Mouse (Mus musculus) hindbrain, embryonic 16.5 days (tissue): ENCODE measurements around the gene Mab21l3. TPM values are rescaled to one million over a fixed set of nuclear protein-coding genes. Genes with fewer than 3 reads are reported as not detected.
A peak's percentile ranks its signal among the peaks of the same experiment; 100 is the strongest.

Experiments
- ATAC-seq: fragments of 200-750 bp; cut with Nextera tagmentation; 2 replicates; pipeline ENCODE4 v1.8.0; 2017; ENCODE audit warnings: moderate TSS enrichment, moderate library complexity
- H3K27ac ChIP-seq: fragments of 300-500 bp; sonication (generic); 2 replicates; pipeline ENCODE4 v1.5.1; 2014; ENCODE audit warnings: low read depth, mild to moderate bottlenecking, control low read depth, low read length, moderate library complexity
- H3K27me3 ChIP-seq: fragments of 300-500 bp; sonication (generic); replicated peaks from 2 replicates; pipeline ENCODE4 v1.6.1; 2014; ENCODE audit warnings: low read length; ENCODE audit not compliant: control insufficient read depth, insufficient read depth
- H3K36me3 ChIP-seq: fragments of 300-500 bp; sonication (generic); 2 replicates; pipeline ENCODE4 v1.6.1; 2014; ENCODE audit warnings: mild to moderate bottlenecking, low read length, moderate library complexity, mixed read lengths; ENCODE audit not compliant: control insufficient read depth, insufficient read depth
- H3K4me1 ChIP-seq: fragments of 300-500 bp; sonication (generic); 2 replicates; pipeline ENCODE4 v1.6.1; 2014; ENCODE audit warnings: low read depth, low read length; ENCODE audit not compliant: control insufficient read depth, insufficient read depth
- H3K4me2 ChIP-seq: fragments of 300-500 bp; sonication (generic); 2 replicates; pipeline ENCODE4 v1.6.1; 2014; ENCODE audit warnings: mild to moderate bottlenecking, low read length, control low read depth, moderate library complexity
- H3K4me3 ChIP-seq: fragments of 300-500 bp; sonication (generic); 2 replicates; pipeline ENCODE4 v1.5.1; 2014; ENCODE audit warnings: mild to moderate bottlenecking, low read length, control low read depth, moderate library complexity
- H3K9ac ChIP-seq: fragments of 300-500 bp; sonication (generic); 2 replicates; pipeline ENCODE4 v1.6.1; 2014; ENCODE audit warnings: low read depth, mild to moderate bottlenecking, control low read depth, low read length, moderate library complexity
- H3K9me3 ChIP-seq: fragments of 300-500 bp; sonication (generic); 2 replicates; pipeline ENCODE4 v1.6.1; 2014; ENCODE audit warnings: mild to moderate bottlenecking, low read length, moderate library complexity; ENCODE audit not compliant: control insufficient read depth
- WGBS: fragments of 180-500 bp; shearing (Covaris S2); extraction: QIAGEN DNeasy Blood & Tissue Kit; methylation state at CpG from one replicate; pipeline ENCODE4 v1.1.7; 2014; 5-methylcytosine and 5-hydroxymethylcytosine counted together
- polyA plus RNA-seq: library from polyadenylated mRNA; unstranded; fragments of >200 nt; fragmentation: Nextera tagmentation; extraction: Ambion mirVana; gene quantifications from 2 replicates; pipeline ENCODE4 v1.2.1, GENCODE M21; 2015

Gene Mab21l3
- 0.16 TPM in 2 replicates for polyA plus RNA-seq

- H3K27ac ChIP-seq, result no peak within 1 kb of the TSS
- H3K4me1 ChIP-seq, result no peaks in the 10 kb centered on the region
- H3K4me3 ChIP-seq, result no peak within 1 kb of the TSS
- WGBS, result 73% methylated on average over 5 of the region's 5 CpGs
- no peaks in the 10 kb centered on the region for H3K36me3 ChIP-seq
- no peak for ATAC-seq
- no peak within 1 kb of the TSS for H3K4me2 ChIP-seq
- no peaks in the 10 kb centered on the region for H3K27me3 ChIP-seq
- H3K9me3 ChIP-seq, result no peaks in the 10 kb centered on the region
- no peak within 1 kb of the TSS for H3K9ac ChIP-seq
Observed at GRCm38 (mm10) chr3:101848816-101849215, at the start of gene Mab21l3. Mab21l3 (minus strand) TSS chr3:101848959.

DNA sequence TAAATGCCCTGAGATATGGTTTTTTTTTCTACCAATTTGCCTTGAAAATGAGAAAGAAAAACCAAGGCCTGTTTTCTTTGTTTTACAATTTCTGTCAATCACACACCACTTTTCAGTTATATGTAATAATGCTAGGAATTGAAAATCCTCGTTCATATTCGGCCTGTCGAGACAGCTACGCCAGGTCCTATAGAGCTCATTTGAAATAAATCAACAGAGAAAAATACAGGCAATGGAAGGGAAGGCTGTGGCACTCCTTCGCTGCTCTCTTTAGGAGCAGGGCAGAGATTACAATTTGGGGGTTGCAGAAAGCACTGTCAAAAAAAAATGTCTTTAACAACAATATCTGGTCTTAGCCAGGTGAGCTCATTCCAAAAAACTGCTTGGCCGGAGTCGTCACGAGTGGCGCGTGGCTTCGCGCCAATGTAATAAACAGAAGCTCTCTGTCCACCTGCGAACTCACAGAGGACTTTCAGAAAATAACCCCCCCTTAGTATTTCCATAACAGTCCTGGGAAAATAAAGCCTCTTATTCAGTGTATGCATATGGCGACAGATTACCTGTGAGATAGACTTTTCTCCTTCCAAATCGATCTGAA, 48.7 kb upstream of the Mab21l3 start:
- ATAC-seq, result 0 out of 2 replicates have a peak, but pooled peaks have one; percentile 25
- Histone ChIP-seq H3K9me3 (no peaks in the 10 kb centered on the region), H3K27me3 (no peaks in the 10 kb centered on the region), H3K4me2 (no peak overlapping the region), H3K9ac (no peak overlapping the region), H3K27ac (no peak overlapping the region), H3K4me1 (peaks cover 3% of the 10 kb centered on the region), H3K36me3 (no peaks in the 10 kb centered on the region), H3K4me3 (no peak overlapping the region)
- WGBS, result 70% methylated on average over 15 of the region's 15 CpGs

- H3K27ac ChIP-seq, result no peak overlapping the region
- ATAC-seq, result peak; percentile 68
- no peaks in the 10 kb centered on the region for H3K9me3 ChIP-seq
- no peaks in the 10 kb centered on the region for H3K27me3 ChIP-seq
- H3K4me3 ChIP-seq, result no peak overlapping the region
- no peak overlapping the region for H3K9ac ChIP-seq
- 26% methylated on average over 9 of the region's 9 CpGs for WGBS
- H3K4me2 ChIP-seq, result no peak overlapping the region
- H3K4me1 ChIP-seq, result peaks cover 3% of the 10 kb centered on the region
- no peaks in the 10 kb centered on the region for H3K36me3 ChIP-seq
Observed at GRCm38 (mm10) chr3:101896893-101897292, 48.1 kb upstream of the Mab21l3 start.

DNA sequence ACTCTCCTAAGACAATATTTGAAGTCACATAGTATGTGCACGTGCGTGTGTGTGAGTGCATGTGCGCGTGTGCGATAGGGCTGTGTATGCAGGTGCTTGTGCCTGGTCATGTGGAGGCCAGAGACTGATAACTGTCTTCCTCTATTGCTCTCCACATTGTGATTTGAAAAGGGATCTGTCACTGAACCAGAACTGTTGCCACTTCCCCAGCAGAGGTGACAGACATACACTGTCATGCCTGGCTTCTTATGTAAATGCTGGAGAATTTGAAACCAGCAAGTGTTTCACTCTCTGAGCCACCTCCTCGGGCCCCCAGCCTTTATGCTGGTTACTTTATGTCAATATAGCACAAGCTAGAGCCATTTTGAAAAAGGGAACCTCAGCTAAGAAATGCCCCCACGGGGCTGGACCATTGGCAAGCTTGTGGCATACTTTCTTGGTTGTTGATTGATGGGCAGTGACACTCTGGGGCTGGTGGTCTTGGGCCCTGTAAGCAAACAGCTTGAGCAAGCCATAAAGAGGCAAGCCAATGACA, 46.7 kb upstream of the Mab21l3 start:
- 80% methylated on average over 7 of the region's 7 CpGs for WGBS
- Histone ChIP-seq H3K9me3 (no peaks in the 10 kb centered on the region), H3K36me3 (no peaks in the 10 kb centered on the region), H3K27ac (no peak overlapping the region), H3K9ac (no peak overlapping the region), H3K4me1 (peaks cover 3% of the 10 kb centered on the region), H3K4me3 (no peak overlapping the region), H3K4me2 (no peak overlapping the region), H3K27me3 (no peaks in the 10 kb centered on the region)
- no peak for ATAC-seq

DNA sequence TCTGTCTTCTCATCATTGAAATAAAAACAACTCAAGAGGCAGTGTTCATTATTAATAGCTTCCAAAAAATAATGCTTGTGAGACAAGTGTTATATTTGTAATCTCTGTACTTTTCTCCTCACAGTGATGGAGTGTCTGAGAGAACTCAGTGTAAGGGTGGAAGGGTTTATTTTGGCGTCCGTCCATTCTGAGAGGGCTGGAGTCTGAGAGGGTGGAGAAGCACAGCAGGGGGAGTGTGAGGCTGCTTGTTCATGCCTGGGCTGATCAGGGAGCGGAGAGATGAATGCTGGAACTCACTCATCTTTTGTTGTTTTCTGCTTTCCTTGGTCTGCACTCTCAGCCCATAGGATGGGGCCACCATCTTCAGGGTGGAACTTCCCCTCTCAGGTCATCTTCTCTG, 36.8 kb upstream of the Mab21l3 start:
- H3K36me3 ChIP-seq, result no peaks in the 10 kb centered on the region
- H3K9me3 ChIP-seq, result no peaks in the 10 kb centered on the region
- no peaks in the 10 kb centered on the region; the same call in 1 of the 2 replicates for H3K4me1 ChIP-seq
- H3K27me3 ChIP-seq, result no peaks in the 10 kb centered on the region
- peak; percentile 79 for ATAC-seq
- no peak overlapping the region for H3K27ac ChIP-seq
- 32% methylated on average over 3 of the region's 3 CpGs for WGBS
- H3K9ac ChIP-seq, result no peak overlapping the region
- no peak overlapping the region for H3K4me3 ChIP-seq
- no peak overlapping the region for H3K4me2 ChIP-seq

- WGBS, result 39% methylated on average over 4 of the region's 4 CpGs
- Histone ChIP-seq H3K4me2 (no peak overlapping the region), H3K9me3 (no peaks in the 10 kb centered on the region), H3K27me3 (no peaks in the 10 kb centered on the region), H3K4me3 (no peak overlapping the region), H3K27ac (no peak overlapping the region), H3K4me1 (no peaks in the 10 kb centered on the region; the same call in 1 of the 2 replicates), H3K36me3 (no peaks in the 10 kb centered on the region), H3K9ac (no peak overlapping the region)
- ATAC-seq, result peak; percentile 59; the same call in 1 of the 2 replicates
Observed at GRCm38 (mm10) chr3:101885041-101885440, 36.3 kb upstream of the Mab21l3 start.

DNA sequence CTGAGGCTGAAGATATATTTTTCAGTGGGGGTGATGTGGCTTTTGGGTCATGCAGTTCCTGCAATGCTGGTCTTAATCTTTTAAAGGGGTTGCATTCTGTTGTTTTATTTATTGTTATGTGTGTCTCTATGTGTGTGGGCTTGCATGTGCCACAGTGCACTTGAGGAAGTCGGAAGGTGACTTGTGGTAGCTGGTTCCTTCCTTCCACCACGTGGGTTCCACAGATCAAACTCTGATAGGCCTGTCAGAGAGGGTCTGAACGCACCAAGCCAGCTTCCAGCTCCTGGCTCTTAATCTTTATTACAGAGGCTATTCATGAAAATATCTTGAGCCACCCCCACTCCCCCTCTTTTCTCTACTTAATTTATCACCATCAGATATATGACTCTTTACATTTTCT, 35.1 kb upstream of the Mab21l3 start:
- H3K9me3 ChIP-seq, result no peaks in the 10 kb centered on the region
- H3K4me2 ChIP-seq, result no peak overlapping the region
- no peaks in the 10 kb centered on the region for H3K27me3 ChIP-seq
- WGBS, result 62% methylated on average over 3 of the region's 3 CpGs
- H3K4me1 ChIP-seq, result no peaks in the 10 kb centered on the region; the same call in 1 of the 2 replicates
- no peak overlapping the region for H3K9ac ChIP-seq
- H3K27ac ChIP-seq, result no peak overlapping the region
- H3K4me3 ChIP-seq, result no peak overlapping the region
- ATAC-seq, result no peak
- H3K36me3 ChIP-seq, result peaks cover 3% of the 10 kb centered on the region; the same call in 1 of the 2 replicates

- Histone ChIP-seq H3K36me3 (peaks cover 5% of the 10 kb centered on the region), H3K4me3 (no peak overlapping the region), H3K4me2 (no peak overlapping the region), H3K27ac (no peak overlapping the region), H3K4me1 (no peaks in the 10 kb centered on the region; the same call in 1 of the 2 replicates), H3K27me3 (no peaks in the 10 kb centered on the region), H3K9ac (no peak overlapping the region), H3K9me3 (no peaks in the 10 kb centered on the region)
- 71% methylated on average over 9 of the region's 9 CpGs for WGBS
- ATAC-seq, result no peak
Observed at GRCm38 (mm10) chr3:101881721-101882120, 33.0 kb upstream of the Mab21l3 start.

DNA sequence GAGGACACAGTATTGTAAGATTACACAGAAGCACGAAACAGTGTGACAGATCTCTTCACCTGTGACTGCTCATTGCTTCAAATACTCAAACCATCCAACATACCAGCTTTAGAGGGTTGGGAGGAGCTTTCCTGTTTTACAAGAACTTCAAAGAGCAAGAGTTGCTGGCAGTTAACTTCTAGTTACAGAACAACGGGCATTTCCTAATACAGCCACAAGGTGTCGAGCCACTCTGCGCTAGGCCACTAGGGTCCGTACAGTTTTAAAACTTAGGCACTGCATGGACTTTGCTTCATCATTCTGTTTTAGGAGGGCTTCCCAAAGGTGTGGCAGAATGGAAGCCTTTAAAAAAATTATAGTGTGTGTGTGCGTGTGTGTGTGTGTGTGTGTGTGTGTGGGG, 32.1 kb upstream of the Mab21l3 start:
- H3K4me2 ChIP-seq, result no peak overlapping the region
- no peak overlapping the region for H3K27ac ChIP-seq
- no peaks in the 10 kb centered on the region; the same call in none of the 2 replicates for H3K4me1 ChIP-seq
- no peak overlapping the region for H3K4me3 ChIP-seq
- 76% methylated on average over 6 of the region's 6 CpGs for WGBS
- H3K27me3 ChIP-seq, result no peaks in the 10 kb centered on the region
- peaks cover 5% of the 10 kb centered on the region for H3K36me3 ChIP-seq
- H3K9ac ChIP-seq, result no peak overlapping the region
- ATAC-seq, result no peak
- no peaks in the 10 kb centered on the region for H3K9me3 ChIP-seq
